Mouse (Mus musculus) retina, embryonic 14.5 days (tissue): ENCODE measurements around the gene Gm28308.

Experiments
- DNase-seq: peaks from one replicate; pipeline ENCODE4 v3.0.0-alpha.2; 2015; ENCODE audit warnings: low spot score

Gm28308 gene

GRCm38 (mm10) chr6:52205221-52205620, 7.9 kb downstream of the Gm28308 start:
- no peak for DNase-seq

GRCm38 (mm10) chr6:52204050-52204752, 8.9 kb downstream of the Gm28308 start, which contains the start of gene Hoxa5:
Gene Hoxa5 (minus strand): TSS chr6:52204587.
- DNase-seq, result peak; percentile 73

- DNase-seq, result no peak
Observed at GRCm38 (mm10) chr6:52203371-52204049, 9.6 kb downstream of the Gm28308 start.

- DNase-seq, result no peak
Observed at GRCm38 (mm10) chr6:52203121-52203370, 10.1 kb downstream of the Gm28308 start.

- DNase-seq, result no peak
Observed at GRCm38 (mm10) chr6:52202362-52203120, 10.6 kb downstream of the Gm28308 start.

DNA sequence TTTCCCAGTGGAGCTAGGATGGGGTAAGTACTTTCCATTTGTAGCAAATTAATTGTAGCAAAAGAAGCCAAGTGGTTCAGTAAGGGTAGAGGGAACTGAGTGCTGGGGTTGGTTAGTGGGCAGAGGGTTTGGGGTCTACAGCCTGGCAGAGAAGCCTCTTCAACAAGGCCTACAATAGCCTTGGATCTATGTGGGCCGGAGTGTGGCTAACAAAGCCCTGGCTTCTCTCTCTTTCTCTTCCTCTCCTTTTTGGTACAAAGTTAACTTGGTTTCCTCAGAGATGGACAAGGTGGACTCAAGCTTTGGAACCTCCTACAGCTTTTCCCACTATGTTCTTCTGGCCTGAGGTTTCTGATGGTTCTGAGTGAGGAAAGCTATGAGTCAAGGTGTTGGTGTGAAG, 11.9 kb downstream of the Gm28308 start:
- no peak for DNase-seq

DNA sequence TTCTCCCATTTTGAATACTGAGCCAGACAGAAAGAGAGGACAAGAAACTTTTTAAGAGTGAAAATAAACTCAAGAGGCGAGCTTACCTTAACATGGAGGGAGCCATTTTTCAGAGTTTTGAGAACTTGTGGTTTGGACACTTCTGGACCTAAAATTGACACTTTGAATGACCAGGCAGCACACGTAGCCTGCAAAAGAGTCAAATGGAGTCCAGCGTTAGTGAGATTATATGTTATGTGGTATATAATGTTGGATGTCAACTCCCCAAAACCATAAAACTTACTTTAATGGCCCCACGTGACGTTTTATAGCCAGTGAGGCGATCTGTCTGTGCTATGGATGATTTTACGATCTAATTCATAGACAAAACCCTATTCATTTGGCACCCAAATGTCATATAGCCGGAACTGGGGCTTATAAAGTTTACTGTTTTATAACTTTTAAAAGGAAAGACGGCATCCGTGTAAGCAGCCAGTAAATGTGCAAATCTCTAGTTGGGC, 12.3 kb downstream of the Gm28308 start:
- no peak for DNase-seq

DNA sequence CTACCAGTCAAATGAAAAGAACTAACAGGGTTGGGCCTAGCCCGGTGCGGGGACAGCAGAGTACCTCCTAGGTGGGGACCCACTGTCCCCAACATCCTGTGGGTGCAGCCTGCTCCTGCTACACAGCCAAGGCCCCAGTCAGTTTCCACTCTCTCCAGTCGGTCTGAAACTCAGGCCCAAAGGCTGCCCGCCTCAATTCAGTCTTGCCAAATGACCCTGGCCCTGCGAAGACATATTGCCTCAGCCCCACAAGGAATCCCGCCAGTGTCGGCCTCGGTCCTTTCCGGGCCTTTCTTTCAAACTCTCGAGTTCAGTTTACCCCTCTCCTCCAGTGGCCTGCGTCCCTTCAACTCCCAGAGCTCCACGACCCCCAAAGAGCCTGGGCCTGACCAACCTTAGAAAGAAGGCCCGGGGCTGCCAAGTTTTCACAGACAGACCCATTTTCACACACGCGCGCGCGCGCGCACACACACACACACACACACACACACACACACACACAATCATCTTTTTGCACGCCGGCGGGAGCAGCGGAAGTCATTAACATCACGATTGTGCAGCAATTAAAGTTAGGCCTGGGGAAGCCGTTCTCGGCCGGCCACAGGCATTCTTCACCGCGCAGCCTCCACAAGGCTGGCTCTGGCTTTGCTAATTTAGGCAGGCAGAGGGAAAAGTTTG, 12.9 kb downstream of the Gm28308 start:
- DNase-seq, result no peak

GRCm38 (mm10) chr6:52197271-52197670, 15.9 kb downstream of the Gm28308 start:
- DNase-seq, result peak; percentile 65

GRCm38 (mm10) chr6:52196811-52197210, 16.3 kb downstream of the Gm28308 start:
- no peak for DNase-seq

DNA sequence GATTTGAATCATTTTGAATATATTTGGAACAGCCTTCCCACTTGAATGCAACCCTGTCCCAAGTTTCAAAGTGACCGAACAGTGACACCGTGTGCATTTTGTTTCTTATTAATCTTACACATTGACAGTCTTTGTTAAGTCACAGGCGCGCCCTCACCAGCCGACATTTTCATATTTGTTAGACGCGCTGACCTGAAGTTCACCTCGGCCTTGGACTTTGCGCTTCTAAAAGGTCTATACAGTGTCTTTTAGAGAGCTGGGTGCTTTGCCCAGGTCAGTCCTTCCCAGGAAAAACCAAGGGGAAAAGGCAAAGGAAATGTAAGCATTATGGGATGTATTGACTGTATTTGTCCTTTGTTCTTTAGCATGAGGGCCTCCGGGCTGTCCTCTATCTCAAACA, 18.4 kb downstream of the Gm28308 start:
- DNase-seq, result no peak

- DNase-seq, result peak; percentile 78
Observed at GRCm38 (mm10) chr6:52191860-52192550, 21.1 kb downstream of the Gm28308 start.

GRCm38 (mm10) chr6:52190906-52191810, 22.0 kb downstream of the Gm28308 start, which contains the start of gene Hoxa4:
Gene Hoxa4 (minus strand): TSS chr6:52191753.
- DNase-seq, result no peak

DNA sequence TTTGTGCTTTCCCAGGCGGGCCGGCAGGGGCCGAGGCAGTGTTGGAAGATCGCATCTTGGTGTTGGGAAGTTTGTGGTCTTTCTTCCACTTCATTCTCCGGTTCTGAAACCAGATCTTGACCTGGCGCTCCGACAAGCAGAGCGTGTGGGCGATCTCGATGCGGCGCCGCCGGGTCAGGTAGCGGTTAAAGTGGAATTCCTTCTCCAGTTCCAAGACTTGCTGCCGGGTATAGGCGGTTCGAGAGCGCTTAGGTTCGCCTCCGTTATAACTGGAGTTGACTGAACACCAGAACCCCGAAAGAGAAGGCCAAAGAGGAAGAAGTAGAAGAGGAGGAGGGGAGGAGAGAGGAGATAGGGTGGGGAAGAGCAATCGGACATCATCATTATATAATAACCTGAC, 22.7 kb downstream of the Gm28308 start:
- DNase-seq, result no peak

DNA sequence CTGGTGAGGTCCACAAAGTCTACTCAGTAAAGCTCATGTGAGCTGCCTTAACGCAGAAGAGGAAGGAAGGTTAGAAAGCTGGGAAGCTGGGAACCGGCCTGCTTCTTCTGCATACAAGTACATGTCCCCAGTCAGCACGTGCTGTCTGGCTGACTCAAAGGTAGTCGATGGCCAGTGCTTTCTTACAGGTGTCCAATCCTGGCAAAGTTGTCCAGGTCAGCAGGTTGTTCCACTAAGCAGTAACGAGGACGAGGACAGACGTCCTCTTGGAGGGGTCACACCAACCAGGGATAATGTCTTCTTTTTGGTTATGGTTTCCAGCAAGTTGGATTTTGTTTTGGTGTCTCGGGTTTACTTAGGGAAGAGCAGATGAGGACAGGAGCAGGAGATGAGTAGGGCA, 23.2 kb downstream of the Gm28308 start:
- no peak for DNase-seq

- no peak for DNase-seq
Observed at GRCm38 (mm10) chr6:52189172-52189591, 24.0 kb downstream of the Gm28308 start.

- no peak for DNase-seq
Observed at GRCm38 (mm10) chr6:52186500-52186899, 26.6 kb downstream of the Gm28308 start.

- DNase-seq, result no peak
Observed at GRCm38 (mm10) chr6:52185834-52186233, 27.3 kb downstream of the Gm28308 start.

DNA sequence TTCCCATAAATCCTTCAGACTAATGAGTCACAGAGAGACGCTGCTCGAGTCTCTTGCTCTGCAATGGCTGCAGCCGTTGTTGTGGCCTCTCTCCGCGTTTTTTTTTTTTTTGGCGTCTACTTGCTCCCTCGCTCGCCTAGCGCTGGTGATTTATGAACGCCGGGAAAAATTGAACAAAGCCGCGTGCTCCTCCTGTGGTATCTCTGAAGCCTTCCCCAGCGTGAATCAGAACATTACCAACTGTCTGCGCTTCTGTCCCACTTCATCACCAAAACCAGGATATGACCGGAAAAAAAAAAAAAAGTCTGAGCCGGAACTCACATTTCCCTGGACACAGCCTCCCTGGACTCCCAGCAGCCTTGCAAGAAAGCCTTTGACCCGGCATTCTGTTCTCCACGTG, 27.9 kb downstream of the Gm28308 start:
- no peak for DNase-seq

DNA sequence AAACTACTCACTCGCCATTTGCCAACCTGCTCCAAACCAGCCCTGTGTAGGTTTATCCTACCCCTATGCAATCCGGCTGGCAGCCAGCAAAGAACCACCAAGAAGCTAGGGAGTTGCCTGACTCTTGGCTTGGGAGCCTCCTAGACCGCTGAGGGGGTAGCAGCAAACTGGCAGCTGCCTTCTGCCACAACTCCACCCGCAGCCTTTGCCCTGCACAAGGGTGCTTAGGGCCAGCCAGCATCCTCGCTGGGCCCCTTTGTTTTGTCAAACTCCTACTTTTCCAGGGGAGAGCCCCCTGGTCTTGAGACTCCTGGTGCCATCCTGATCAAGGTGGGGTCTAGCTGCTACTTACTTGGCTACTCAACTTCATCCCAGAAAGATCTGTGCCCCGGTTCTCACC, 28.5 kb downstream of the Gm28308 start:
- no peak for DNase-seq
